In genomic region chr4:141065123-141065522, GRCm38 (mm10) we compare ENCODE assay signal across 8 mouse cellular contexts. TPM values are rescaled to one million over a fixed set of nuclear protein-coding genes. Genes with fewer than 3 reads are reported as not detected.
A peak's percentile ranks its signal among the peaks of the same experiment; 100 is the strongest.
DNase-seq lines count a peak whose midpoint lies in the region; ATAC-seq and TF ChIP-seq lines count a peak whose summit lies in the region.

No protein-coding gene starts in this region.

- TF ChIP-seq EP300 in ES-Bruce4 (IDR thresholded peaks at IDR 0.05; ENCODE audit: insufficient read depth, low read depth, low read length), result peak; percentile 38; the same call in 1 of the 2 replicates
- TF ChIP-seq EP300 in heart, adult 2 months (IDR thresholded peaks at IDR 0.05; ENCODE audit: insufficient read depth, low read depth, low read length), result no peak; the same call in 1 of the 2 replicates
- no peak for TF ChIP-seq EP300 in lung, postnatal 0 days (IDR thresholded peaks at IDR 0.05)

- peaks cover 8% of the 10 kb centered on the region for H3K36me3 ChIP-seq in ES-Bruce4 (ENCODE audit: control insufficient read depth, insufficient read depth, low read length, poor library complexity, severe bottlenecking)
- H3K36me3 ChIP-seq in heart, adult 2 months (ENCODE audit: control insufficient read depth, insufficient read depth, low read length), result no peaks in the 10 kb centered on the region
- H3K36me3 ChIP-seq in lung, postnatal 0 days (ENCODE audit: insufficient read depth, low read length), result peaks cover 24% of the 10 kb centered on the region; the same call in 1 of the 2 replicates

- H3K27me3 ChIP-seq in ES-Bruce4 (ENCODE audit: control insufficient read depth, insufficient read depth, low read length, poor library complexity, severe bottlenecking), result no peaks in the 10 kb centered on the region
- no peaks in the 10 kb centered on the region for H3K27me3 ChIP-seq in heart, adult 2 months (ENCODE audit: control insufficient read depth, insufficient read depth, low read length)
- no peaks in the 10 kb centered on the region for H3K27me3 ChIP-seq in lung, postnatal 0 days (replicated peaks; ENCODE audit: insufficient read depth, low read length)

- no peak overlapping the region for H3K4me3 ChIP-seq in ES-Bruce4 (ENCODE audit: low read depth, low read length)
- no peak overlapping the region for H3K4me3 ChIP-seq in heart, adult 2 months
- H3K4me3 ChIP-seq in lung, postnatal 0 days (ENCODE audit: low read depth, low read length), result no peak overlapping the region

- H3K9ac ChIP-seq in ES-Bruce4 (ENCODE audit: low read depth, poor library complexity, severe bottlenecking), result no peak overlapping the region
- H3K9ac ChIP-seq in heart, adult 2 months (ENCODE audit: low read depth, low read length), result no peak overlapping the region
- no peak overlapping the region for H3K9ac ChIP-seq in lung, postnatal 0 days (replicated peaks; ENCODE audit: low read depth)

- no peaks in the 10 kb centered on the region for H3K79me2 ChIP-seq in heart, adult 2 months (replicated peaks; ENCODE audit: control insufficient read depth, insufficient read depth, low read length)

- H3K9me3 ChIP-seq in ES-Bruce4 (replicated peaks; ENCODE audit: control insufficient read depth, insufficient read depth, low read length, poor library complexity, severe bottlenecking), result no peaks in the 10 kb centered on the region
- no peaks in the 10 kb centered on the region for H3K9me3 ChIP-seq in lung, postnatal 0 days (ENCODE audit: low read length)

- 12% methylated on average over 8 of the region's 8 CpGs for WGBS in heart, adult 2 months
- 6% methylated on average over 8 of the region's 8 CpGs for WGBS in large intestine, adult 2 months
- WGBS in lung, postnatal 0 days, result 5% methylated on average over 8 of the region's 8 CpGs

- no peak overlapping the region for H3K27ac ChIP-seq in ES-Bruce4 (ENCODE audit: insufficient read depth, low read length)
- no peak overlapping the region for H3K27ac ChIP-seq in heart, adult 2 months
- H3K27ac ChIP-seq in lung, postnatal 0 days (ENCODE audit: low read length), result no peak overlapping the region

- TF ChIP-seq CTCF in ES-Bruce4 (IDR thresholded peaks at IDR 0.05; ENCODE audit: low read depth, low read length), result peak; percentile 100
- TF ChIP-seq CTCF in heart, adult 2 months (IDR thresholded peaks at IDR 0.05), result peak; percentile 95
- TF ChIP-seq CTCF in lung, postnatal 0 days (IDR thresholded peaks at IDR 0.05), result peak; percentile 99

- no peak overlapping the region for H3K4me2 ChIP-seq in lung, postnatal 0 days (replicated peaks; ENCODE audit: low read depth, low read length)

- peak; percentile 83 for DNase-seq in adrenal gland, postnatal 25 days
- peak; percentile 83 for DNase-seq in embryo, embryonic 9.5 days (ENCODE audit: extremely low spot score)
- peak; percentile 76 to 77 for DNase-seq in heart, adult 2 months
- peak; percentile 70 for DNase-seq in large intestine, adult 2 months (ENCODE audit: low read depth, low spot score)
- DNase-seq in lung, postnatal 0 days (ENCODE audit: low spot score), result peak; percentile 95
- DNase-seq in retina, adult 2 months (ENCODE audit: low read depth, low spot score), result peak; percentile 76
- DNase-seq in urinary bladder, postnatal 36 days (ENCODE audit: low spot score in 2 of 2), result peak; percentile 64 to 76

- no peak for TF ChIP-seq POLR2A in ES-Bruce4 (IDR thresholded peaks at IDR 0.05; ENCODE audit: insufficient read depth, low read length)
- 0 out of 2 replicates have a peak, but pooled peaks have one; percentile 15 for TF ChIP-seq POLR2A in heart, adult 2 months (IDR thresholded peaks at IDR 0.05; ENCODE audit: insufficient read depth, low read depth, low read length)

- ATAC-seq in lung, postnatal 0 days, result peak; percentile 12

- H3K4me1 ChIP-seq in ES-Bruce4 (ENCODE audit: control insufficient read depth, insufficient read depth, low read length), result no peaks in the 10 kb centered on the region
- H3K4me1 ChIP-seq in heart, adult 2 months (ENCODE audit: control insufficient read depth, insufficient read depth, low read length), result no peaks in the 10 kb centered on the region; the same call in 1 of the 2 replicates
- H3K4me1 ChIP-seq in lung, postnatal 0 days (ENCODE audit: insufficient read depth, low read depth, low read length), result no peaks in the 10 kb centered on the region; the same call in 1 of the 2 replicates

- intact Hi-C loops in heart, adult 2 months (cut with DNase I), result loop anchor here (1.0 kb wide), 1 partner anchor 21 kb away; no protein-coding TSS in a partner anchor

RNA-seq across cellular contexts. Expression of gene Crocc, which starts 4.8 kb away (rescaled TPM):
- 35.0 TPM in 2 replicates for polyA plus RNA-seq in ES-Bruce4 (2011; ENCODE audit: insufficient read depth, insufficient read length, low read depth, missing spikeins)
- 10.2 and 16.1 TPM in 2 replicates for total RNA-seq in adrenal gland, postnatal 25 days (2021)
- 1 to 10 TPM; 4.6 to 4.9 TPM for total RNA-seq in heart, adult 2 months (2021)
- polyA plus RNA-seq in heart, adult 2 months (2012; rRNA removed), result 5.1 and 8.1 TPM in 2 replicates
- 4.3 and 5.5 TPM in 2 replicates for polyA plus RNA-seq in large intestine, adult 2 months (2012; rRNA removed)
- polyA plus RNA-seq in lung, postnatal 0 days (2015; fragmentation: Nextera tagmentation; extraction: Ambion mirVana), result 2.3 and 2.9 TPM in 2 replicates

RNA-seq across cellular contexts. Expression of gene Necap2, which starts 13.0 kb away (rescaled TPM):
- polyA plus RNA-seq in ES-Bruce4 (2011; ENCODE audit: insufficient read depth, insufficient read length, low read depth, missing spikeins), result 27.7 and 34.6 TPM in 2 replicates
- 56.2 and 67.2 TPM in 2 replicates for total RNA-seq in adrenal gland, postnatal 25 days (2021)
- 10 to 100 TPM; 13.9 to 14.9 TPM for total RNA-seq in heart, adult 2 months (2021)
- 21.2 and 24.5 TPM in 2 replicates for polyA plus RNA-seq in heart, adult 2 months (2012; rRNA removed)
- polyA plus RNA-seq in large intestine, adult 2 months (2012; rRNA removed), result 60.9 and 72.4 TPM in 2 replicates
- 102 and 110 TPM in 2 replicates for polyA plus RNA-seq in lung, postnatal 0 days (2015; fragmentation: Nextera tagmentation; extraction: Ambion mirVana)

RNA-seq across cellular contexts. Expression of gene Spata21, which starts 23.0 kb away (rescaled TPM):
- 0.67 TPM in 1 of 2 replicates, not detected in the other for polyA plus RNA-seq in ES-Bruce4 (2011; ENCODE audit: insufficient read depth, insufficient read length, low read depth, missing spikeins)
- not detected in 2 replicates for total RNA-seq in adrenal gland, postnatal 25 days (2021)
- not detected for total RNA-seq in heart, adult 2 months (2021)
- 0.16 and 0.20 TPM in 2 replicates for polyA plus RNA-seq in heart, adult 2 months (2012; rRNA removed)
- polyA plus RNA-seq in large intestine, adult 2 months (2012; rRNA removed), result not detected in 2 replicates
- 0.13 and 0.27 TPM in 2 replicates for polyA plus RNA-seq in lung, postnatal 0 days (2015; fragmentation: Nextera tagmentation; extraction: Ambion mirVana)

RNA-seq across cellular contexts. Expression of gene Mfap2, which starts 54.9 kb away (rescaled TPM):
- 4.5 and 5.2 TPM in 2 replicates for polyA plus RNA-seq in ES-Bruce4 (2011; ENCODE audit: insufficient read depth, insufficient read length, low read depth, missing spikeins)
- 10.7 and 11.1 TPM in 2 replicates for total RNA-seq in adrenal gland, postnatal 25 days (2021)
- total RNA-seq in heart, adult 2 months (2021), result 1 to 10 TPM; 3.1 TPM
- 12.2 and 17.6 TPM in 2 replicates for polyA plus RNA-seq in heart, adult 2 months (2012; rRNA removed)
- polyA plus RNA-seq in large intestine, adult 2 months (2012; rRNA removed), result 10.4 and 10.6 TPM in 2 replicates
- 398 and 422 TPM in 2 replicates for polyA plus RNA-seq in lung, postnatal 0 days (2015; fragmentation: Nextera tagmentation; extraction: Ambion mirVana)
